Mouse (Mus musculus): ENCODE measurements around the gene Fuca1. TPM values are rescaled to one million over a fixed set of nuclear protein-coding genes. Genes with fewer than 3 reads are reported as not detected.

The Fuca1 gene
- polyA plus RNA-seq, 1 experiment, result 92.2 TPM

DNA sequence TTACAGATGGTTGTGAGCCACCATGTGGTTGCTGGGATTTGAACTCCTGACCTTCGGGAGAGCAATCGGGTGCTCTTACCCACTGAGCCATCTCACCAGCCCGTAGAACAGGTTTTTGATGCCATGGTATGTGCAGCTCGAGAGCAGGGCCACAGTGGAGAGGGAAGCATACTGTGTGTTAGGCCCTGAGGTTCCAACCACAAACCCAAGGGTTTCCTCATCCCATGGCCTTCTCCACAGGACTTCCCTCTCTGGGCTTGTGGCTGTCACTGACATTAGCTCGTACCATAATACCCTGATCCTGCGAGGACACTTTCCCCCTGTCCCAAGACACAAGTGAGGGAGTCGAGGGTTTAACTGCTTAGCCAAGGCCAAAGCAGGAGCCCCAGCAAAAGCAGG, 21.5 kb upstream of the Fuca1 start:
- no peak for TF ChIP-seq POLR2A (IDR thresholded peaks at IDR 0.05; ENCODE audit: low read depth, low read length)
- no peak for TF ChIP-seq CTCF (IDR thresholded peaks at IDR 0.05; ENCODE audit: borderline replicate concordance, insufficient read depth, low read length)
- H3K27ac ChIP-seq (ENCODE audit: insufficient read depth, low read length), result no peak overlapping the region
- H3K4me3 ChIP-seq (ENCODE audit: insufficient read depth, low read length), result no peak overlapping the region
- H3K4me1 ChIP-seq (ENCODE audit: control insufficient read depth, insufficient read depth, low read length), result no peaks in the 10 kb centered on the region

DNA sequence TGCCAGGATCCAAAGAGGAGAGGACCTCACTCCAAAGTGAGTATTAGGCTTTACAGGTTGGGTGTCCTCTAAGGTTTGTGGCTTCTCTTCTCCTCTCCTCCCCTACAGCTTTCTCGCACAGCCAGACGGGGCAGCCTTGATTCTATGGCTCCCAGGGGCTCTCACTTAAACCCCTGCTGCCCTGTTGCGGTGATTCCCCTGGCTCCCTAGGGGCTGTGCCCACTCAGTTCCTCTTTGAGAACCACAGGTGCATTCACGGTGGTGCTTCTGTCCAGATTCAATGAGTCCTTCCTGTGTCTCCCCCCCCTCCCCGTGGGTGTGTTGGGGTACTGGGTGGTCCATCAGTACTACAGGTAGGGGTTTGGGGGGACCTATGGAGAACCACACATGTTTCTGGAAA, 20.5 kb upstream of the Fuca1 start:
- no peak overlapping the region for H3K27ac ChIP-seq (ENCODE audit: insufficient read depth, low read length)
- H3K4me1 ChIP-seq (ENCODE audit: control insufficient read depth, insufficient read depth, low read length), result no peaks in the 10 kb centered on the region
- no peak overlapping the region for H3K4me3 ChIP-seq (ENCODE audit: insufficient read depth, low read length)
- no peak for TF ChIP-seq POLR2A (IDR thresholded peaks at IDR 0.05; ENCODE audit: low read depth, low read length)
- no peak for TF ChIP-seq CTCF (IDR thresholded peaks at IDR 0.05; ENCODE audit: borderline replicate concordance, insufficient read depth, low read length)

DNA sequence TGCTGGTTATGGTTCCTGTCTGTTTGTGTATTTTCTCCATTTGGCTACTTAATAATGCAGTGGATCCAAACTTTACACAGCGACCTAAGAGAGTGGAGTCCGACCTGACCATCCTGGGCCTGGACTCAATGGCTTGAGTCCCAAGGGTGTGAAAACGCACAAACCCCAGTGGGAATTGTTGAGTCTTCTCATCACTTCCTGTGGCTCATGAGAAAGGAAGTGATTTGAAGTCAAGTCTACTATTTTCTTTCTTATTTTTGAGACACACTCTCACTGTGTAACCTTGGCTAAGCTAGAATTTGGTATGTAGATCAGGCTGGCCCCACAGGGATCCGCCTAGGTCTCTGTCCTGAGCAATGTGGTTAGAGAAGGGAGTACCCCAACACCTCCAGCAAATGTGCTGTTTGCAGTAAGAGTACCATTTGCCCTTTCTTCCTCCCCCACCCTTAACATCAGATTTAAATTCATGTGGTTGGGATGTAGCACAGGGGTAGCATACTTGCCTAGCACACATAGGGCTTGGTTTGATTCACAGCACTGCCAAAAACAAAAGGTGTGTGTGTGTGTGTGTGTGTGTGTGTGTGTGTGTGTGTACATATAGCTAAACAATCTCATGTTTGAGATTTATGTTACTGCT, 17.8 kb upstream of the Fuca1 start:
- Histone ChIP-seq H3K4me3 (ENCODE audit: insufficient read depth, low read length) (no peak overlapping the region), H3K4me1 (ENCODE audit: control insufficient read depth, insufficient read depth, low read length) (no peaks in the 10 kb centered on the region), H3K27ac (ENCODE audit: insufficient read depth, low read length) (no peak overlapping the region)
- TF ChIP-seq CTCF (IDR thresholded peaks at IDR 0.05; ENCODE audit: borderline replicate concordance, insufficient read depth, low read length) (no peak), POLR2A (IDR thresholded peaks at IDR 0.05; ENCODE audit: low read depth, low read length) (no peak)

DNA sequence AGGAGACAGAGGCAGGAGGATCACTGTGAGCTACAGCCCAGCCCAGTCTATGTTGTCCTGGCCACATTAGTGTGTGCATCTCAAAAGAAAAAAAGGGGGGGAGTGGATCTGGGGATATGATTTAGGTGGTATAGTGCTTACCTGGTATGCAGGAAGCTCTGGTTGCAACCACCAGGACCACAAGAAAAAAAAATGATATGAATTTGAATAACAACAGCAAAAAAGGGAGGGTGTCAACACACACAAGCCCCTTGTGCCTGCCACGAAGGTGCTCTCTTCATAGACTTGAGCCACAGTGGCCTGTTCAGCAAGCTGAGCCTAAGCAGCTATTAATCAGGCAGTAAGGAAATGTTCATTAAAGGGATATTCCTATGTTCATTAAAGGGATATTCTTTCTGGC, 15.7 kb upstream of the Fuca1 start:
- H3K4me3 ChIP-seq (ENCODE audit: insufficient read depth, low read length), result no peak overlapping the region
- no peak overlapping the region for H3K27ac ChIP-seq (ENCODE audit: insufficient read depth, low read length)
- H3K4me1 ChIP-seq (ENCODE audit: control insufficient read depth, insufficient read depth, low read length), result no peaks in the 10 kb centered on the region
- no peak for TF ChIP-seq POLR2A (IDR thresholded peaks at IDR 0.05; ENCODE audit: low read depth, low read length)
- TF ChIP-seq CTCF (IDR thresholded peaks at IDR 0.05; ENCODE audit: borderline replicate concordance, insufficient read depth, low read length), result no peak

DNA sequence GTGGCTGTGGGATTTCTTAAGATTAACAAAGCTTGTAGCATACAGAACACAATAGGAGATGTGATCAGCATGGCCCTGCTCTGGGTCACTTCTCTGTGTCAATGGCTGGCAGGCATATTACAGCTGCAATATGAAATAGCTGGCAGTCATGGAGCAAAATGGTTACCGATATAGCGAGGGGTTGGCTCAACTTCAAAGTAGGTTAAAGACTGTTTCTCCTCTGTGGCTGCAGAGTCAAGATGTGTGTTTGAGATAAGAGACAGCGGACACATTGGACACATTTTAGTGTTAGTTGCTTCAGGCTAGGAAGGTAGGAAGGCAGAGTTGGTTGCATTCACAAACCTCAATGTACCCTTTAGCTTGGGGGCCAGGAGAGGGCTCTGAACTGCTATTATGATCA, 13.9 kb upstream of the Fuca1 start:
- TF ChIP-seq POLR2A (IDR thresholded peaks at IDR 0.05; ENCODE audit: low read depth, low read length), result no peak
- no peak for TF ChIP-seq CTCF (IDR thresholded peaks at IDR 0.05; ENCODE audit: borderline replicate concordance, insufficient read depth, low read length)
- H3K27ac ChIP-seq (ENCODE audit: insufficient read depth, low read length), result no peak overlapping the region

DNA sequence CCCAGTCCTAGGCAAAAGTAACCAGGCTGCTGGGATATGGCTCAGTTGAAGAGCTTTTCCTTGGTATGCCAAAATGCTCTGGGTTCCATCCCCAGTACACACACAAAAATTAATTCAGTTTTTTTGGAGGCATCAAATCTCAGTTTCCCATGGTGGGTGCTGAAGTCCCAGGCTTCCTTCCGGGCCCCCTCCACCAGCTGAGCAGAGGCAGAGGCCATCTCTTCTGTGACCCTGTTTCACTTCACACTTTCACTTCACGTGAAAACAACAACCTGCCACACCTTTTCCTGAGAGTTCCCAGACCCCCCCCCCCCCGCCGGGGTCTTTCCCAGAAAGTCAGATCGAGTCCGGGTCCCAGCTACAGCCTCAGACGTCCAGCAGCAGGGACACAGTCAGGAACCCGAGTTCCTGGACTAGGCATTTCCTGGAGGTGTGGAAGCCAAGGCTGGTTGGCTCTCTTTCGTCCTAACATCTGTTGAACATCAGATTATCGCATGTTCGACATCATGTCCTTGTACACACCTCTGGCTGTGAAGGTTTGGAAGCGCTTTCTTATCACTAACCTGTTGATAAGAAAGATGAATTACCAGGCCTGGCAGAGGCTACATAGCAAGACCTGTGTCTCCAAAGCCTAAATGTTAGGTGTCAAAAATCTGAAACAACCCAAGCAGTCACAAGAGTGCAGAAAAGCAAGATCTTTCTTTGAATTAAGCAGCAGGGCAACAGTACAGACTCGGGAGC, 11.0 kb upstream of the Fuca1 start:
- no peak overlapping the region for H3K4me3 ChIP-seq (ENCODE audit: insufficient read depth, low read length)
- TF ChIP-seq CTCF (IDR thresholded peaks at IDR 0.05; ENCODE audit: borderline replicate concordance, insufficient read depth, low read length), result no peak
- TF ChIP-seq POLR2A (IDR thresholded peaks at IDR 0.05; ENCODE audit: low read depth, low read length), result no peak
- no peaks in the 10 kb centered on the region for H3K4me1 ChIP-seq (ENCODE audit: control insufficient read depth, insufficient read depth, low read length)
- no peak overlapping the region for H3K27ac ChIP-seq (ENCODE audit: insufficient read depth, low read length)

More for the DNA sequence above, 13.9 kb upstream of the Fuca1 start:
- no peak overlapping the region for H3K4me3 ChIP-seq (ENCODE audit: insufficient read depth, low read length)
- H3K4me1 ChIP-seq (ENCODE audit: control insufficient read depth, insufficient read depth, low read length), result no peaks in the 10 kb centered on the region

DNA sequence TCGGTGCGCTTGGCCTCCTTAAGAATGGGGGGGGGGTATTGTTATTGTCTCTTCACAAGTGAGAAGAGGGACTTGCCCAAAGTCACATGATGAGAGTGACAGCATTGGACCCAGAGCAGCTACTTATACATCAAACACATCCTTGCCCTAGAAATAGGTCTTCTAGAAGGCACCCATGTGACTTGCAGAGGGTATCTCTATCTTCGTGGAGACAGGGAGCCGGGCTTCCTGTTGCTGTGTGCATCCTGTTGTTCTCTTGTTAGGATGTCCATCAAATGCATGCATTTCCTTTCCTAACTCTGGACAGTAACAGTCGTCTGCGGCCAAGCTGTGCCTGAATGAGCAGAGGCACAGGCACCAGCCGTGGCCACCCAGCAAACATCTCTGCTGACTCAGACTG, 9.0 kb upstream of the Fuca1 start:
- no peak overlapping the region for H3K27ac ChIP-seq (ENCODE audit: insufficient read depth, low read length)
- no peak for TF ChIP-seq POLR2A (IDR thresholded peaks at IDR 0.05; ENCODE audit: low read depth, low read length)
- TF ChIP-seq CTCF (IDR thresholded peaks at IDR 0.05; ENCODE audit: borderline replicate concordance, insufficient read depth, low read length), result no peak

DNA sequence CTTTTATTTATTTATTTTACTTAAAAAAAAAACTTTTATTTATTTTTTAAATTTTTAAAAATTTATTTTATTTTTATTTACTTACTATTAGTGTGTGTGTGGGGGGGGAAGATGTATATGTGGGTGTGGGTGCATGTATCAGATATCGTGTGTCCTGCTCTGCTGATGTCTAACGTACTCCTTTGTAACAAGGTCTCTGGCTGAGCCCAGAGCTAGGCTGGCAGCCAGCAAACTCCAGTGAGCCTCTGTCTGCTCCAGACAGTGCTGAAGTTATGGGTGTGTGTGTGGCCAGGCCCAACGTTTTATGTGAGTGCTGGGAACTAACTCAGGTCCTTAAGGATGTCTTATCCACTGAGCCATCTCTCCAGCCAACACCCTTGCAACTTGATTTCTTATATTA, 8.4 kb upstream of the Fuca1 start:
- no peak for TF ChIP-seq POLR2A (IDR thresholded peaks at IDR 0.05; ENCODE audit: low read depth, low read length)
- TF ChIP-seq CTCF (IDR thresholded peaks at IDR 0.05; ENCODE audit: borderline replicate concordance, insufficient read depth, low read length), result no peak
- no peak overlapping the region for H3K4me3 ChIP-seq (ENCODE audit: insufficient read depth, low read length)
- H3K27ac ChIP-seq (ENCODE audit: insufficient read depth, low read length), result no peak overlapping the region
- no peaks in the 10 kb centered on the region for H3K4me1 ChIP-seq (ENCODE audit: control insufficient read depth, insufficient read depth, low read length)

More for the DNA sequence above, 9.0 kb upstream of the Fuca1 start:
- Histone ChIP-seq H3K4me1 (ENCODE audit: control insufficient read depth, insufficient read depth, low read length) (no peaks in the 10 kb centered on the region), H3K4me3 (ENCODE audit: insufficient read depth, low read length) (no peak overlapping the region)

DNA sequence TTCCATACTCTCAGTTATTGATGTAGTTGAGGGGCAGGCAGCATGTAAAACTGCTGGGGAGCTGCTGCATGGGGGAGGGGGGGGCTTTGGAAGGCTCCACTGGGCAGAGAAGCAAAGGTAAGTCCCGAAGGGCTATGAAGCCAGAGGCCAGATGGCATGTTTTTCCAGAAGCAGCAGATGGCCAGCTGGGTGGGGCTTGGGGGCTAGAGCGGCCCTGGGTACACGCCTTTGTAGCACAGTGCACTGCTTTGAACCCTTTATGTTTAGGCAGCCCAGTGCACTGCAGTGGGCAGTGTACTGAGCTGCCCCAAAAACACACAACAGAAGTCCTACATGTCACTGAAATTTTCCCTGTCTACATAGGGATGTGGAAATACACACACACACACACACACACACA, 7.7 kb upstream of the Fuca1 start:
- H3K4me3 ChIP-seq (ENCODE audit: insufficient read depth, low read length), result no peak overlapping the region
- no peak overlapping the region for H3K27ac ChIP-seq (ENCODE audit: insufficient read depth, low read length)
- no peaks in the 10 kb centered on the region for H3K4me1 ChIP-seq (ENCODE audit: control insufficient read depth, insufficient read depth, low read length)
- TF ChIP-seq POLR2A (IDR thresholded peaks at IDR 0.05; ENCODE audit: low read depth, low read length) (no peak), CTCF (IDR thresholded peaks at IDR 0.05; ENCODE audit: borderline replicate concordance, insufficient read depth, low read length) (no peak)

DNA sequence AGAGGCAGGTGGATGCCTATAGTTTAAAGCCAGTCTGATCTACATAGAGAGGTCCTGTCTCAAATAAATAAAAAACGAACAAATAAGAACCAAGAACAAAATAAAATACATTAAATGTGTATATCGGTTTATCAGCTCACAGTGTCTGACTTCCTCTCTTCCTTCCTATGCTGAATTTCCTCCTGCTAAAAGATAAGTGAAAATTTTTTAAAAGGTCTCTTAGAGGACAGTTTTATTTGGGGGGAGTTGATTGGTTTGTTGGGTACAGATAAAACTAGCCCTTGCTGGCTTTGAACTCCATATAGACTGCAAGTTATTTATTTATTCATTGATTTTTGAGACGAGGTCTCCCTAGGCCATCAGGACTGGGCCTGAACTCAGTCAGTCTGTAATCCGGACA, 7.1 kb upstream of the Fuca1 start:
- no peak for TF ChIP-seq CTCF (IDR thresholded peaks at IDR 0.05; ENCODE audit: borderline replicate concordance, insufficient read depth, low read length)
- TF ChIP-seq POLR2A (IDR thresholded peaks at IDR 0.05; ENCODE audit: low read depth, low read length), result no peak
- Histone ChIP-seq H3K27ac (ENCODE audit: insufficient read depth, low read length) (no peak overlapping the region), H3K4me3 (ENCODE audit: insufficient read depth, low read length) (no peak overlapping the region), H3K4me1 (ENCODE audit: control insufficient read depth, insufficient read depth, low read length) (no peaks in the 10 kb centered on the region)

Data from embryonic fibroblast, embryonic 13.5 days (primary cell).